Mouse (Mus musculus) Patski (cell line): ENCODE measurements at regions not wholly inside any gene's neighbourhood (a gene's known extent, or its start where the extent isn't known, plus 50 kb on each side); places are given as distances from the start of the nearest gene placed in this dataset.
"Not testable (repeated sequence)": the region's sequence is repeated elsewhere in the genome, so short reads cannot be mapped to it uniquely, and the experiment has no call there.

ENCODE experiments used
- ATAC-seq: fragments of 100-300 bp; one replicate; pipeline ENCODE4 v1.8.0; 2021
- CTCF ChIA-PET: fragments of 350-600 bp; sonication (Branson Sonifier 250); formaldehyde crosslinking; loops from one replicate; lab custom pipeline; 2022; ENCODE audit warnings: inconsistent platforms; lab: Charles Lee
- POLR2A ChIA-PET: fragments of 350-600 bp; sonication (Branson Sonifier 250); formaldehyde crosslinking; loops from one replicate; lab custom pipeline; 2022; ENCODE audit warnings: antibody characterized with exemption, inconsistent platforms; lab: Charles Lee
- DNase-seq: peaks from one replicate; pipeline ENCODE4 v3.0.0-alpha.2; 2011; ENCODE audit warnings: low read depth, low spot score
- H3K27me3 ChIP-seq: fragments of 371-371 bp; one replicate; pipeline ENCODE4 v1.5.1; 2021
- CTCF ChIP-seq: fragments of 100-300 bp; IDR thresholded peaks from one replicate; pipeline ENCODE4 v1.5.1; 2021
- in situ Hi-C: fragments of 300-500 bp; cut with MboI; formaldehyde crosslinking; loops from 3 replicates; pipeline ENCODE4 v1.11.1; 2018; ENCODE audit warnings: low pct_unique_long_range_greater_than_20kb, mixed read lengths

GRCm38 (mm10) chr3:21578635-21579034 is 497.8 kb upstream of the Tbl1xr1 start:
- no peaks in the 10 kb centered on the region for H3K27me3 ChIP-seq
- DNase-seq (no peak), ATAC-seq (no peak)
- POLR2A ChIA-PET: no interaction called here
- CTCF ChIA-PET: no interaction called here
- in situ Hi-C loops: no loop called here
- no peak for TF ChIP-seq CTCF

GRCm38 (mm10) chr3:21582122-21582521 is 494.3 kb upstream of the Tbl1xr1 start:
- ChIA-PET CTCF (interaction anchor here (1.5 kb wide), 2 partner anchors 17 to 309 kb away, joined by 3 read pairs; no protein-coding TSS in a partner anchor), POLR2A (no interaction called here)
- H3K27me3 ChIP-seq: no peaks in the 10 kb centered on the region
- DNase-seq (no peak), ATAC-seq (no peak)
- in situ Hi-C loops: no loop called here
- TF ChIP-seq CTCF: no peak

- no peaks in the 10 kb centered on the region for H3K27me3 ChIP-seq
- ChIA-PET POLR2A (interaction anchor here (1.2 kb wide), 1 partner anchor 18 kb away, joined by 6 read pairs; no protein-coding TSS in a partner anchor), CTCF (interaction anchor here (0.7 to 1.2 kb wide), 3 partner anchors 9 to 14 kb away, joined by 3 read pairs; no protein-coding TSS in a partner anchor)
- ATAC-seq: no peak
- TF ChIP-seq CTCF: no peak
- in situ Hi-C loops: no loop called here
- no peak for DNase-seq
Measured at GRCm38 (mm10) chr3:21585767-21586166, 490.7 kb upstream of the Tbl1xr1 start.

GRCm38 (mm10) chr3:21606846-21607245 is 469.6 kb upstream of the Tbl1xr1 start:
- POLR2A ChIA-PET: no interaction called here
- CTCF ChIA-PET: no interaction called here
- ATAC-seq (no peak), DNase-seq (no peak)
- no peak for TF ChIP-seq CTCF
- in situ Hi-C loops: no loop called here
- no peaks in the 10 kb centered on the region for H3K27me3 ChIP-seq

GRCm38 (mm10) chr3:21610231-21610630 is 466.2 kb upstream of the Tbl1xr1 start:
- POLR2A ChIA-PET: no interaction called here

GRCm38 (mm10) chr3:21621745-21622144 is 454.7 kb upstream of the Tbl1xr1 start:
- TF ChIP-seq CTCF: no peak
- H3K27me3 ChIP-seq: no peaks in the 10 kb centered on the region
- ATAC-seq (no peak), DNase-seq (peak; percentile 51)
- ChIA-PET POLR2A (interaction anchor here (0.5 kb wide), 1 partner anchor 648 kb away, joined by 3 read pairs; no protein-coding TSS in a partner anchor), CTCF (interaction anchor here (2.3 kb wide), 1 partner anchor 12 kb away, joined by 5 read pairs; no protein-coding TSS in a partner anchor)
- in situ Hi-C loops: loop anchor here (5.0 to 10.0 kb wide), 2 partner anchors 196 to 313 kb away; no protein-coding TSS in a partner anchor

More at GRCm38 (mm10) chr3:21610231-21610630, 466.2 kb upstream of the Tbl1xr1 start:
- no peak for DNase-seq
- in situ Hi-C loops: no loop called here
- no peaks in the 10 kb centered on the region for H3K27me3 ChIP-seq
- TF ChIP-seq CTCF: no peak
- CTCF ChIA-PET: interaction anchor here (0.9 to 1.6 kb wide), 3 partner anchors 11 to 48 kb away, joined by 3 to 5 read pairs (median 4); no protein-coding TSS in a partner anchor
- no peak for ATAC-seq

GRCm38 (mm10) chr3:21625039-21625438 is 451.4 kb upstream of the Tbl1xr1 start:
- ATAC-seq (no peak), DNase-seq (no peak)
- ChIA-PET CTCF (no interaction called here), POLR2A (interaction anchor here (1.1 kb wide), 1 partner anchor 70 kb away, joined by 3 read pairs; no protein-coding TSS in a partner anchor)
- no peak for TF ChIP-seq CTCF
- H3K27me3 ChIP-seq: no peaks in the 10 kb centered on the region
- in situ Hi-C loops: loop anchor here (10.0 kb wide), 1 partner anchor 310 kb away; no protein-coding TSS in a partner anchor

- DNase-seq: peak; percentile 99
- TF ChIP-seq CTCF: no peak
- ChIA-PET CTCF (no interaction called here), POLR2A (interaction anchor here (0.7 to 0.9 kb wide), 2 partner anchors 135 to 273 kb away, joined by 3 to 4 read pairs; no protein-coding TSS in a partner anchor)
- ATAC-seq: peak; percentile 91
- no peaks in the 10 kb centered on the region for H3K27me3 ChIP-seq
- in situ Hi-C loops: loop anchor here (10.0 kb wide), 1 partner anchor 309 kb away; no protein-coding TSS in a partner anchor
Measured at GRCm38 (mm10) chr3:21626029-21626428, 450.4 kb upstream of the Tbl1xr1 start.

- POLR2A ChIA-PET, CTCF ChIA-PET, ATAC-seq, DNase-seq, H3K27me3 ChIP-seq: not testable (repeated sequence)
- in situ Hi-C loops: loop anchor here (10.0 kb wide), 1 partner anchor 308 kb away; no protein-coding TSS in a partner anchor
Measured at GRCm38 (mm10) chr3:21627048-21627447, 449.4 kb upstream of the Tbl1xr1 start.

- CTCF ChIA-PET: interaction anchor here (1.5 to 1.9 kb wide), 2 partner anchors 10 to 34 kb away, joined by 4 to 5 read pairs; no protein-coding TSS in a partner anchor
- ATAC-seq: no peak
- no peak for DNase-seq
- in situ Hi-C loops: no loop called here
- POLR2A ChIA-PET: interaction anchor here (0.6 kb wide), 1 partner anchor 32 kb away, joined by 3 read pairs; no protein-coding TSS in a partner anchor
- TF ChIP-seq CTCF: no peak
- H3K27me3 ChIP-seq: no peaks in the 10 kb centered on the region
Measured at GRCm38 (mm10) chr3:21633600-21634221, 442.7 kb upstream of the Tbl1xr1 start.

- ChIA-PET CTCF (interaction anchor here (1.5 kb wide), 1 partner anchor 33 kb away, joined by 4 read pairs; no protein-coding TSS in a partner anchor), POLR2A (no interaction called here)
- in situ Hi-C loops: no loop called here
- no peak for DNase-seq
- TF ChIP-seq CTCF: no peak
- no peak for ATAC-seq
- H3K27me3 ChIP-seq: no peaks in the 10 kb centered on the region
Measured at GRCm38 (mm10) chr3:21634675-21635204, 441.7 kb upstream of the Tbl1xr1 start.
